Mouse (Mus musculus) stomach, embryonic 14.5 days (tissue): Measurements from ENCODE around the gene Gprc5b. TPM values are rescaled to one million over a fixed set of nuclear protein-coding genes. Genes with fewer than 3 reads are reported as not detected.
A peak's percentile ranks its signal among the peaks of the same experiment; 100 is the strongest.

ENCODE experiments used
- ATAC-seq: fragments of 200-750 bp; cut with Nextera tagmentation; 2 replicates; pipeline ENCODE4 v1.8.0; 2017; ENCODE audit warnings: low read depth, moderate TSS enrichment; ENCODE audit not compliant: insufficient number of reproducible peaks, insufficient read depth, low FRiP score
- H3K27ac ChIP-seq: fragments of 300-500 bp; sonication (generic); 2 replicates; pipeline ENCODE4 v1.5.1; 2014; ENCODE audit warnings: mild to moderate bottlenecking, low read length, moderate library complexity, mixed read lengths
- H3K27me3 ChIP-seq: fragments of 300-500 bp; sonication (generic); 2 replicates; pipeline ENCODE4 v1.6.1; 2014; ENCODE audit warnings: low read length, control low read depth, mixed read lengths; ENCODE audit not compliant: control insufficient read depth, insufficient read depth
- H3K36me3 ChIP-seq: fragments of 300-500 bp; sonication (generic); 2 replicates; pipeline ENCODE4 v1.6.1; 2014; ENCODE audit warnings: mild to moderate bottlenecking, control low read depth, low read length, moderate library complexity, mixed read lengths; ENCODE audit not compliant: control insufficient read depth, insufficient read depth
- H3K4me1 ChIP-seq: fragments of 300-500 bp; sonication (generic); 2 replicates; pipeline ENCODE4 v1.6.1; 2014; ENCODE audit warnings: low read length, control low read depth, mixed read lengths; ENCODE audit not compliant: control insufficient read depth, insufficient read depth
- H3K4me2 ChIP-seq: fragments of 300-500 bp; sonication (generic); replicated peaks from 2 replicates; pipeline ENCODE4 v1.6.1; 2014; ENCODE audit warnings: low read depth, low read length, control low read depth
- H3K4me3 ChIP-seq: fragments of 300-500 bp; sonication (generic); 2 replicates; pipeline ENCODE4 v1.5.1; 2014; ENCODE audit warnings: low read depth, low read length, control low read depth
- H3K9ac ChIP-seq: fragments of 300-500 bp; sonication (generic); replicated peaks from 2 replicates; pipeline ENCODE4 v1.6.1; 2014; ENCODE audit warnings: low read depth, mild to moderate bottlenecking, control low read depth, low read length, moderate library complexity, mixed read lengths
- H3K9me3 ChIP-seq: fragments of 300-500 bp; sonication (generic); 2 replicates; pipeline ENCODE4 v1.6.1; 2016; ENCODE audit warnings: low read depth, low read length, control low read depth; ENCODE audit not compliant: control insufficient read depth
- WGBS: fragments of 180-500 bp; shearing (Covaris S2); extraction: QIAGEN DNeasy Blood & Tissue Kit; methylation state at CpG from one replicate; pipeline ENCODE4 v1.1.7; 2014; 5-methylcytosine and 5-hydroxymethylcytosine counted together
- polyA plus RNA-seq: library from polyadenylated mRNA; unstranded; fragments of >200 nt; fragmentation: Nextera tagmentation; extraction: Ambion mirVana; gene quantifications from 2 replicates; pipeline ENCODE4 v1.2.1, GENCODE M21; 2014

The Gprc5b gene
- polyA plus RNA-seq, 1 experiment from 2014 or later: 7.0 TPM

- peaks cover 4% of the 10 kb centered on the region; the same call in 1 of the 2 replicates for H3K36me3 ChIP-seq
- H3K27ac ChIP-seq: no peak overlapping the region
- H3K27me3 ChIP-seq: no peaks in the 10 kb centered on the region
- H3K4me3 ChIP-seq: no peak overlapping the region
- H3K4me2 ChIP-seq: no peak overlapping the region
- no peak overlapping the region for H3K9ac ChIP-seq
- H3K9me3 ChIP-seq: no peaks in the 10 kb centered on the region
- no peaks in the 10 kb centered on the region for H3K4me1 ChIP-seq
- 73% methylated on average over 4 of the region's 4 CpGs for WGBS
- ATAC-seq: no peak
These were observed 12.4 kb downstream of the Gprc5b start for GRCm38 (mm10) chr7:118982586-118982985.

DNA sequence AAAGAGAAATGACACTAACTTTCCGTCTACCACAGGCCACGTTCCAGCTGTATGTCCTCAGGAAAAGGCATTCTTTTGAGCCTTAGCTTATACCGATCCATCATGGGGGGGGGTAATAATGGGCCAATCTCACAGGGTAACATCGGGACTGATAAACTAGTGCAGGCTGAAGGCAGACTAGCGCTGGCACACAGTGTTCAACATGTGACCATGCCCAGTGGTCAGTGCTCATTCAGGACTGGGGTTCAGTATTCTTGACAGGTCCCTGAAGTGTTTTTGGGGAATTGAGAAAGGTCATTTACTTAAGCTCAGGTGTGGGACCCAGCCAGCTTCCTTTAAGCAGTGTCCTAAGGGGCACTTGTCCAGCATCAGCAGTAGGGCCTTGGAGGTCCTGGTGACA is 13.2 kb downstream of the Gprc5b start:
- no peaks in the 10 kb centered on the region for H3K27me3 ChIP-seq
- H3K4me2 ChIP-seq: no peak overlapping the region
- H3K36me3 ChIP-seq: peaks cover 4% of the 10 kb centered on the region; the same call in 1 of the 2 replicates
- H3K4me1 ChIP-seq: no peaks in the 10 kb centered on the region
- ATAC-seq: no peak
- WGBS: 86% methylated on average over 5 of the region's 5 CpGs
- H3K9me3 ChIP-seq: no peaks in the 10 kb centered on the region
- H3K9ac ChIP-seq: no peak overlapping the region
- no peak overlapping the region for H3K4me3 ChIP-seq
- no peak overlapping the region for H3K27ac ChIP-seq

DNA sequence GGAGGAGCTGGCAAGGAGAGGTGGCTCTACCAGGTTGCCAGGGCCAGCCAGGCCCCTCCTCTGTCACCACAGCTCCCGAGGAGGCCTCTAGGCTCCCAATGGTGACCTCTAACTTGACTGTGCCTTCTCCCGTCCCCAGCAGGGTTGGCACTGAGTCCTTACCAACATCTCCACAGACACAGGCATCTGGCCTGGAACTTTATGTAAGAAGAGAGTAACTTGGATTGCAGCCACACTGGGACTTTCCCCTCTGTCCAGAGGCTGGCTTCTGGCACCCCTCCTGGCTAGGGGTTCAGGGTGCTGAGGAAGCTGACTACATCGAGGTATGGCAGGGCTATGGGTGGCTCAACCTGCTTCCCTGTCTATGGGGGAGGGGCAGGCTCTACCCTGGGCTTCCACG is 13.7 kb downstream of the Gprc5b start:
- H3K4me1 ChIP-seq: no peaks in the 10 kb centered on the region
- H3K27me3 ChIP-seq: no peaks in the 10 kb centered on the region
- H3K9ac ChIP-seq: no peak overlapping the region
- H3K36me3 ChIP-seq: peaks cover 4% of the 10 kb centered on the region; the same call in 1 of the 2 replicates
- no peak overlapping the region for H3K4me2 ChIP-seq
- no peak for ATAC-seq
- no peak overlapping the region for H3K4me3 ChIP-seq
- 68% methylated on average over 4 of the region's 4 CpGs for WGBS
- no peak overlapping the region for H3K27ac ChIP-seq
- H3K9me3 ChIP-seq: no peaks in the 10 kb centered on the region

- Histone ChIP-seq H3K9me3 (no peaks in the 10 kb centered on the region), H3K4me2 (no peak overlapping the region), H3K4me1 (no peaks in the 10 kb centered on the region), H3K36me3 (peaks cover 7% of the 10 kb centered on the region; the same call in 1 of the 2 replicates), H3K4me3 (no peak overlapping the region), H3K27ac (no peak overlapping the region), H3K27me3 (no peaks in the 10 kb centered on the region), H3K9ac (no peak overlapping the region)
- no peak for ATAC-seq
- 85% methylated on average over 9 of the region's 9 CpGs for WGBS
These were observed 15.3 kb downstream of the Gprc5b start for GRCm38 (mm10) chr7:118979708-118980107.

DNA sequence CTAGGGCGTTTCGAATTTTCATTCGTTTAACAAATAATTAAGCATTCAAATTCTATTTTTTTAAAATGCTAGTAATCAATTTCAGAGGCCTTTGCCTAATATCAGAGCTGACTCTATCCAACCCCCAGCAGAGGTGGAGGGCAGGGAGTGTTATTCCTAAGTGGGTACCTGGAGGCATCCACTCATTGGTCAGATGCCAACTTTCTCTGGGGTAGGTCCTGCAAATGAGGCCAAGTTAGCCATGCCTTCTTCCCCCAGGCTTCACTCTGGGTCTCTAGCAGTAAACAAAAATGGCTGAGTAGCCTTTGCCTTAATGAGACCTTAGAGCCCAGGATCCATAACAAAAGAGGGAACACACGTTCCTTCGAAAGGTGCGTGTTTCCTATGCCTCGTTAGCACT is 15.9 kb downstream of the Gprc5b start:
- no peak overlapping the region for H3K27ac ChIP-seq
- 91% methylated on average over 7 of the region's 7 CpGs for WGBS
- ATAC-seq: no peak
- peaks cover 7% of the 10 kb centered on the region; the same call in 1 of the 2 replicates for H3K36me3 ChIP-seq
- no peaks in the 10 kb centered on the region for H3K9me3 ChIP-seq
- H3K4me2 ChIP-seq: no peak overlapping the region
- H3K9ac ChIP-seq: no peak overlapping the region
- no peaks in the 10 kb centered on the region for H3K27me3 ChIP-seq
- H3K4me1 ChIP-seq: no peaks in the 10 kb centered on the region
- H3K4me3 ChIP-seq: no peak overlapping the region

- Histone ChIP-seq H3K27ac (no peak overlapping the region), H3K9me3 (no peaks in the 10 kb centered on the region), H3K4me2 (no peak overlapping the region), H3K4me3 (no peak overlapping the region), H3K4me1 (no peaks in the 10 kb centered on the region), H3K36me3 (peaks cover 3% of the 10 kb centered on the region; the same call in 1 of the 2 replicates), H3K27me3 (no peaks in the 10 kb centered on the region), H3K9ac (no peak overlapping the region)
- WGBS: 79% methylated on average over 10 of the region's 10 CpGs
- no peak for ATAC-seq
These were observed 17.9 kb downstream of the Gprc5b start for GRCm38 (mm10) chr7:118977167-118977543.

DNA sequence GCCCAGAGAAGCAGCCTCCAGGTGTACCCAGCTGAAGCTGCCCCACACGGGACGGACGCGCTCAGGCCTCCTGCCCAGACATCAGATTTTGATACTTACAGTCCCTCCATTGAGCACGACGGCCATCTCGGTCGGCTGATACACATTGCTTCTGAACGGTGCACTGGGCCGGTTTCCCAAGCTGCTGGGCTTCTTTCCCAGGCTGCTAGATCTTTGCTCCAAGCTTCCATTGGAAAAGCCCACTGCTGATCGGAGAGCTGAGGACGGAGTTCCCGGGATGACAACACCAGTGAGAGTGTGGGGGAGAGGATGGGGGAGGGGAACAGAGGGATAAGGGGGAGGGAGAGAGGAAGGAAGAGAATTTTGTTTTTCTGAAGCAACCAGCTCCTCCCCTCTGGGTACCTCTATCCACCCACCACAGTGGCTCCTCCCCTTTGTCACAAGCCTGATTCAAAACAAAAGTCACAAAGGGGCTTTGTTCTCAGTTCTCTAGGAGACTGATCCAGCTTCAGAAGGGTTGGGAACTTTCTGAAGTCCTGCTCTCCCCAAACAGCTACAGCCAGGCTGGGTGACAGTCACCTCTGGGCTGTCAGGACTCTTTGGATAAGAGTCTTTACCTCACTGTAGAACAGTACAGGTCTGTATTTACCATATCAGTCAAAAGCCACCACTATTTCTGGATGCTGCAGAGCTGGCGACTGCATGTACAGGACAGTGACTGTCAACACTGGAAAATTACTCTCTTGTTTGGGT is 18.4 kb downstream of the Gprc5b start:
- no peaks in the 10 kb centered on the region for H3K4me1 ChIP-seq
- no peaks in the 10 kb centered on the region for H3K9me3 ChIP-seq
- no peak overlapping the region for H3K27ac ChIP-seq
- ATAC-seq: peak; percentile 39; the same call in 1 of the 2 replicates
- H3K9ac ChIP-seq: no peak overlapping the region
- no peak overlapping the region for H3K4me3 ChIP-seq
- WGBS: 47% methylated on average over 14 of the region's 14 CpGs
- H3K36me3 ChIP-seq: peaks cover 3% of the 10 kb centered on the region; the same call in 1 of the 2 replicates
- H3K4me2 ChIP-seq: no peak overlapping the region
- H3K27me3 ChIP-seq: no peaks in the 10 kb centered on the region

DNA sequence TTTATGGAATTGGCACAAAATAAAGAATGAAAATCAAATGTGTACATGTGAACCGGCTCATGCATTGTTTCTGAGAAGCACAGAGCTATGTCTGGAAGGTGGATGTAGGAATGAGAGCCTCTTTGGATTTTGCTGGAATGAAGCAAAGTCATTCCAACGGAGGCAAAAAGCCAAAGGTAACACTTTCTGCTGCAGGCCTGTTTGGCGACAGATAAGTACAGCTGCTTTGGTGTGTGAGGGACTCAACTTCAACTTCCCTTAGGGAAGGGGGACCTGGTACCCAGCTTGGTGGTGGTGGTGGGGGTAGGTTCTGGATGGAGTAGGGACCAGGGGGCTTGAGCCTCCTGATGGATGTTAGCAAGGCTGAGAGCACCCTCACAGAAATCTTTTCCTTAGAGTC is 19.2 kb downstream of the Gprc5b start:
- Histone ChIP-seq H3K4me2 (no peak overlapping the region), H3K27me3 (no peaks in the 10 kb centered on the region), H3K9me3 (no peaks in the 10 kb centered on the region), H3K27ac (no peak overlapping the region), H3K4me3 (no peak overlapping the region), H3K36me3 (peaks cover 3% of the 10 kb centered on the region; the same call in 1 of the 2 replicates), H3K4me1 (no peaks in the 10 kb centered on the region), H3K9ac (no peak overlapping the region)
- WGBS: 74% methylated on average over 3 of the region's 3 CpGs
- ATAC-seq: no peak

DNA sequence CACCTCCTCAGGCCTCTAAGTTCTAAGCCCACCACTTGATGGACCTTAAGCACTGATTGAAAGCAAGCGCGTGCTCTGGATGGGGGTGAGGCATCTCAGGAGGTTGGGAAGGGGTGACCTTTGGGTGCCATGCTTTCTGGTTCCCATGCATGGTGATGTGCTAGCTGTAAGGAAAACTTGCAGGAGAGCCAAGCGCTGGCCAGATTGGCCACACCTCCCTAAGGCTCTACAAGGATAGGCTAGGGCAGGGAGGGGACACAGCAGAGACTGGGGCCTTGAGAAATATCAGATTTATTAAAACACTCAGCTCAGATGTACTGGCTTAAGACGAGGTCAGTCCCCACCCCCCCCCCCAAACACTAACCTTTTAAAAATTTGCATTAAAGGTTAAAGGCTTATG is 21.6 kb downstream of the Gprc5b start:
- no peak overlapping the region for H3K4me2 ChIP-seq
- peaks cover 3% of the 10 kb centered on the region; the same call in 1 of the 2 replicates for H3K36me3 ChIP-seq
- no peak overlapping the region for H3K27ac ChIP-seq
- no peak overlapping the region for H3K4me3 ChIP-seq
- no peaks in the 10 kb centered on the region for H3K27me3 ChIP-seq
- H3K4me1 ChIP-seq: no peaks in the 10 kb centered on the region
- no peaks in the 10 kb centered on the region for H3K9me3 ChIP-seq
- ATAC-seq: no peak
- 75% methylated on average over 4 of the region's 4 CpGs for WGBS
- no peak overlapping the region for H3K9ac ChIP-seq
